Mouse (Mus musculus) liver, embryonic 14.5 days (tissue): Measurements from ENCODE around the gene Mlf2.

Source experiments
- CTCF ChIP-seq: IDR thresholded peaks from 2 replicates; pipeline ENCODE4 v1.5.1; 2016; ENCODE audit warnings: antibody characterized with exemption, low read depth, control low read depth
- EP300 ChIP-seq: IDR thresholded peaks from 2 replicates; pipeline ENCODE4 v1.6.1; 2016; ENCODE audit warnings: antibody characterized with exemption, low read depth

GRCm38 (mm10) chr6:124903580-124904151 lies 27.5 kb upstream of the Mlf2 start:
- peak; percentile 99 for TF ChIP-seq CTCF
- TF ChIP-seq EP300, result no peak
